Mouse (Mus musculus) liver, embryonic 12.5 days (tissue): ENCODE measurements around the gene Gm49450. TPM values are rescaled to one million over a fixed set of nuclear protein-coding genes. Genes with fewer than 3 reads are reported as not detected.

ENCODE experiments used
- ATAC-seq: fragments of 200-750 bp; cut with Nextera tagmentation; 2 replicates; pipeline ENCODE4 v1.8.0; 2017; ENCODE audit warnings: moderate number of reproducible peaks, mild to moderate bottlenecking, moderate library complexity
- H3K27ac ChIP-seq: fragments of 300-500 bp; sonication (generic); 2 replicates; pipeline ENCODE4 v1.5.1; 2016; ENCODE audit warnings: mild to moderate bottlenecking
- H3K27me3 ChIP-seq: fragments of 300-500 bp; sonication (generic); replicated peaks from 2 replicates; pipeline ENCODE4 v1.6.1; 2016; ENCODE audit warnings: mild to moderate bottlenecking, moderate library complexity
- H3K36me3 ChIP-seq: fragments of 300-500 bp; sonication (generic); 2 replicates; pipeline ENCODE4 v1.6.1; 2016; ENCODE audit warnings: mild to moderate bottlenecking, moderate library complexity
- H3K4me1 ChIP-seq: fragments of 300-500 bp; sonication (generic); 2 replicates; pipeline ENCODE4 v1.6.1; 2016
- H3K4me2 ChIP-seq: fragments of 300-500 bp; sonication (generic); 2 replicates; pipeline ENCODE4 v1.6.1; 2016; ENCODE audit warnings: mild to moderate bottlenecking, moderate library complexity
- H3K4me3 ChIP-seq: fragments of 300-500 bp; sonication (generic); 2 replicates; pipeline ENCODE4 v1.5.1; 2016; ENCODE audit warnings: mild to moderate bottlenecking, moderate library complexity
- H3K9ac ChIP-seq: fragments of 300-500 bp; sonication (generic); 2 replicates; pipeline ENCODE4 v1.6.1; 2016; ENCODE audit warnings: mild to moderate bottlenecking, moderate library complexity
- H3K9me3 ChIP-seq: fragments of 300-500 bp; sonication (generic); replicated peaks from 2 replicates; pipeline ENCODE4 v1.6.1; 2016; ENCODE audit warnings: mild to moderate bottlenecking, moderate library complexity
- WGBS: fragments of 180-500 bp; shearing (Covaris S2); methylation state at CpG from one replicate; pipeline ENCODE4 v1.1.7; 2016; ENCODE audit not compliant: insufficient replicate concordance; 5-methylcytosine and 5-hydroxymethylcytosine counted together
- polyA plus RNA-seq: library from polyadenylated mRNA; unstranded; fragments of >200 nt; fragmentation: Nextera tagmentation; extraction: Ambion mirVana; gene quantifications from 2 replicates; pipeline ENCODE4 v1.2.1, GENCODE M21; 2016

Gene Gm49450
- polyA plus RNA-seq, result not detected in 2 replicates

GRCm38 (mm10) chr15:98953401-98954356, at the start of gene Gm49450, which contains the start of gene Tuba1a:
Gene Gm49450 (minus strand): TSS chr15:98953551.
Gene Tuba1a (minus strand): TSS chr15:98953703.
- H3K27me3 ChIP-seq, result peaks cover 19% of the 10 kb centered on the region
- WGBS, result 11% methylated on average over 28 of the region's 28 CpGs
- H3K4me3 ChIP-seq, result peak within 1 kb of the TSS; percentile 64
- peak within 1 kb of the TSS; percentile 86 for H3K4me2 ChIP-seq
- H3K4me1 ChIP-seq, result peaks cover 25% of the 10 kb centered on the region
- ATAC-seq, result peak; percentile 80
- H3K9ac ChIP-seq, result peak within 1 kb of the TSS; percentile 65
- H3K27ac ChIP-seq, result peak within 1 kb of the TSS; percentile 79
- H3K36me3 ChIP-seq, result peaks cover 3% of the 10 kb centered on the region; the same call in 1 of the 2 replicates
- H3K9me3 ChIP-seq, result no peaks in the 10 kb centered on the region

- Histone ChIP-seq H3K4me3 (peak overlapping the region; percentile 36), H3K4me2 (peak overlapping the region; percentile 67), H3K36me3 (no peaks in the 10 kb centered on the region), H3K9ac (peak overlapping the region; percentile 35; the same call in 1 of the 2 replicates), H3K27ac (no peak overlapping the region), H3K27me3 (peaks cover 6% of the 10 kb centered on the region; the same call in 1 of the 2 replicates), H3K9me3 (no peaks in the 10 kb centered on the region), H3K4me1 (peaks cover 45% of the 10 kb centered on the region)
- no peak; the same call in 1 of the 2 replicates for ATAC-seq
- 14% methylated on average over 17 of the region's 17 CpGs for WGBS
These were observed 48.1 kb upstream of the Gm49450 start for GRCm38 (mm10) chr15:99001451-99001931.

- no peak overlapping the region for H3K4me3 ChIP-seq
These were observed 47.4 kb upstream of the Gm49450 start for GRCm38 (mm10) chr15:99000535-99001283.

GRCm38 (mm10) chr15:98998775-98999157, 45.4 kb upstream of the Gm49450 start:
- 35% methylated on average over 6 of the region's 6 CpGs for WGBS
- Histone ChIP-seq H3K4me3 (no peak overlapping the region), H3K27me3 (peaks cover 6% of the 10 kb centered on the region; the same call in 1 of the 2 replicates), H3K36me3 (no peaks in the 10 kb centered on the region), H3K4me1 (peaks cover 49% of the 10 kb centered on the region), H3K4me2 (peak overlapping the region; percentile 28), H3K9ac (0 out of 2 replicates have a peak overlapping the region, but pooled peaks have one; percentile 10), H3K27ac (peak overlapping the region; percentile 64; the same call in 1 of the 2 replicates), H3K9me3 (no peaks in the 10 kb centered on the region)
- no peak for ATAC-seq

More at GRCm38 (mm10) chr15:99000535-99001283, 47.4 kb upstream of the Gm49450 start:
- H3K27ac ChIP-seq, result no peak overlapping the region
- no peaks in the 10 kb centered on the region for H3K36me3 ChIP-seq
- WGBS, result 40% methylated on average over 14 of the region's 14 CpGs
- no peak overlapping the region for H3K9ac ChIP-seq
- H3K4me2 ChIP-seq, result peak overlapping the region; percentile 67
- H3K4me1 ChIP-seq, result peaks cover 45% of the 10 kb centered on the region
- H3K27me3 ChIP-seq, result peaks cover 6% of the 10 kb centered on the region; the same call in 1 of the 2 replicates
- H3K9me3 ChIP-seq, result no peaks in the 10 kb centered on the region
- ATAC-seq, result no peak

- peaks cover 54% of the 10 kb centered on the region for H3K4me1 ChIP-seq
- H3K36me3 ChIP-seq, result no peaks in the 10 kb centered on the region
- peak; percentile 69 for ATAC-seq
- peak overlapping the region; percentile 28 for H3K4me2 ChIP-seq
- H3K4me3 ChIP-seq, result no peak overlapping the region
- peaks cover 6% of the 10 kb centered on the region; the same call in 1 of the 2 replicates for H3K27me3 ChIP-seq
- no peaks in the 10 kb centered on the region for H3K9me3 ChIP-seq
- peak overlapping the region; percentile 64; the same call in 1 of the 2 replicates for H3K27ac ChIP-seq
- 40% methylated on average over 13 of the region's 13 CpGs for WGBS
- 0 out of 2 replicates have a peak overlapping the region, but pooled peaks have one; percentile 10 for H3K9ac ChIP-seq
These were observed 44.8 kb upstream of the Gm49450 start for GRCm38 (mm10) chr15:98997938-98998774.

- WGBS, result 82% methylated on average over 7 of the region's 7 CpGs
- no peak for ATAC-seq
- H3K27me3 ChIP-seq, result no peaks in the 10 kb centered on the region
- no peak overlapping the region for H3K4me2 ChIP-seq
- H3K9ac ChIP-seq, result no peak overlapping the region
- no peak overlapping the region for H3K4me3 ChIP-seq
- H3K27ac ChIP-seq, result 0 out of 2 replicates have a peak overlapping the region, but pooled peaks have one; percentile 11
- no peaks in the 10 kb centered on the region for H3K9me3 ChIP-seq
- no peaks in the 10 kb centered on the region for H3K36me3 ChIP-seq
- peaks cover 61% of the 10 kb centered on the region for H3K4me1 ChIP-seq
These were observed 43.5 kb upstream of the Gm49450 start for GRCm38 (mm10) chr15:98996840-98997239.

GRCm38 (mm10) chr15:98994957-98995520, 41.7 kb upstream of the Gm49450 start:
- Histone ChIP-seq H3K36me3 (no peaks in the 10 kb centered on the region), H3K9ac (no peak overlapping the region), H3K27ac (no peak overlapping the region), H3K4me1 (peaks cover 52% of the 10 kb centered on the region), H3K27me3 (0 out of 2 replicates have a peak, but pooled peaks cover 3% of the 10 kb centered on the region), H3K9me3 (no peaks in the 10 kb centered on the region), H3K4me3 (no peak overlapping the region), H3K4me2 (no peak overlapping the region)
- 79% methylated on average over 9 of the region's 9 CpGs for WGBS
- ATAC-seq, result no peak

GRCm38 (mm10) chr15:98993865-98994264, 40.5 kb upstream of the Gm49450 start:
- H3K36me3 ChIP-seq, result no peaks in the 10 kb centered on the region
- 1% methylated on average over 11 of the region's 11 CpGs for WGBS
- H3K4me3 ChIP-seq, result peak overlapping the region; percentile 59; the same call in 1 of the 2 replicates
- H3K27ac ChIP-seq, result peak overlapping the region; percentile 90; the same call in 1 of the 2 replicates
- peak overlapping the region; percentile 82 for H3K4me2 ChIP-seq
- no peak for ATAC-seq
- H3K9me3 ChIP-seq, result no peaks in the 10 kb centered on the region
- H3K4me1 ChIP-seq, result peaks cover 44% of the 10 kb centered on the region
- 0 out of 2 replicates have a peak, but pooled peaks cover 3% of the 10 kb centered on the region for H3K27me3 ChIP-seq
- H3K9ac ChIP-seq, result peak overlapping the region; percentile 75

- WGBS, result 5% methylated on average over 35 of the region's 35 CpGs
These were observed 39.9 kb upstream of the Gm49450 start for GRCm38 (mm10) chr15:98993093-98993793.

More at GRCm38 (mm10) chr15:98993093-98993793, 39.9 kb upstream of the Gm49450 start:
- no peaks in the 10 kb centered on the region for H3K9me3 ChIP-seq
- H3K36me3 ChIP-seq, result no peaks in the 10 kb centered on the region
- peak overlapping the region; percentile 82 for H3K4me2 ChIP-seq
- peaks cover 37% of the 10 kb centered on the region for H3K4me1 ChIP-seq
- ATAC-seq, result peak; percentile 92
- H3K9ac ChIP-seq, result peak overlapping the region; percentile 75
- H3K4me3 ChIP-seq, result peak overlapping the region; percentile 59
- peak overlapping the region; percentile 90 for H3K27ac ChIP-seq
- H3K27me3 ChIP-seq, result 0 out of 2 replicates have a peak, but pooled peaks cover 3% of the 10 kb centered on the region
